Comparison of ENCODE assay signal across 10 mouse cellular contexts in genomic region chr8:123415967-123416943, GRCm38 (mm10). TPM values are rescaled to one million over a fixed set of nuclear protein-coding genes. Genes with fewer than 3 reads are reported as not detected.
DNase-seq lines count a peak whose midpoint lies in the region; ATAC-seq and TF ChIP-seq lines count a peak whose summit lies in the region.
"Had no signal": no experiment of that assay in that cellular context is flagged by ENCODE, and none has a peak within 500 bp of the region (broad histone marks: within the 10 kb centered on the region; RNA-seq: fewer than 3 reads in every experiment).

No protein-coding gene starts in this region.

- DNase-seq in left cerebral cortex, adult 2 months (ENCODE audit: extremely low spot score in 1 of 2, low spot score in 2 of 2), result no peak
- no peak for DNase-seq in left cerebral cortex, adult 8-10 months (ENCODE audit: low spot score in 2 of 2)
- peak; percentile 66 for DNase-seq in NIH3T3 (ENCODE audit: low read depth)
- peak; percentile 83 for DNase-seq in liver
- DNase-seq in spleen, adult 18-20 months, result no peak
- no peak for DNase-seq in urinary bladder, adult 18-20 months (ENCODE audit: low spot score in 2 of 2)
- no peak for DNase-seq in lung, adult 2 months
- DNase-seq: adrenal gland, postnatal 10 days had no signal

- peaks cover 36% of the 10 kb centered on the region for H3K36me3 ChIP-seq in neural tube, embryonic 15.5 days

- intact Hi-C loops in left cerebral cortex, adult 2 months (cut with DNase I), result no loop called here

- ATAC-seq in neural tube, embryonic 15.5 days (ENCODE audit: low FRiP score), result no peak

- TF ChIP-seq CTCF in left cerebral cortex, adult 2 months (IDR thresholded peaks at IDR 0.05), result peak; percentile 62
- no peak for TF ChIP-seq CTCF in lung, adult 2 months (IDR thresholded peaks at IDR 0.05; ENCODE audit: insufficient read depth, low read length)

- peaks cover 26% of the 10 kb centered on the region for H3K4me1 ChIP-seq in neural tube, embryonic 15.5 days
- no peaks in the 10 kb centered on the region for H3K4me1 ChIP-seq in lung, adult 2 months (ENCODE audit: control insufficient read depth, insufficient read depth, low read length)

- H3K27me3 ChIP-seq in neural tube, embryonic 15.5 days (replicated peaks), result no peaks in the 10 kb centered on the region

- H3K27ac ChIP-seq in left cerebral cortex, adult 2 months, result no peak overlapping the region
- no peak overlapping the region for H3K27ac ChIP-seq in neural tube, embryonic 15.5 days (replicated peaks)

- no peak for TF ChIP-seq POLR2A in lung, adult 2 months (IDR thresholded peaks at IDR 0.05; ENCODE audit: borderline replicate concordance, extremely low read depth, low read depth, low read length)

- 84% methylated on average over 8 of the region's 8 CpGs for WGBS in neural tube, embryonic 15.5 days
- WGBS in lung, adult 2 months, result 73% methylated on average over 8 of the region's 8 CpGs

- H3K4me2 ChIP-seq in neural tube, embryonic 15.5 days, result peak overlapping the region; percentile 82

- no peak overlapping the region for H3K4me3 ChIP-seq in left cerebral cortex, adult 2 months
- H3K4me3 ChIP-seq in neural tube, embryonic 15.5 days (replicated peaks), result peak overlapping the region; percentile 13; the same call in 1 of the 2 replicates
- H3K4me3 ChIP-seq in lung, adult 2 months (replicated peaks; ENCODE audit: extremely low read depth, low read depth, low read length), result no peak overlapping the region

- H3K9ac ChIP-seq in neural tube, embryonic 15.5 days (replicated peaks), result no peak overlapping the region

- H3K9me3 ChIP-seq in neural tube, embryonic 15.5 days (replicated peaks), result no peaks in the 10 kb centered on the region

RNA-seq across cellular contexts. Expression of gene Tubb3, which starts 5.0 kb away (rescaled TPM):
- 100 to 1,000 TPM; 373 to 377 TPM for total RNA-seq in left cerebral cortex, adult 2 months (2021)
- 100 to 1,000 TPM; 381 to 406 (median 387) TPM for total RNA-seq in left cerebral cortex, adult 8-10 months (2022)
- polyA plus RNA-seq in neural tube, embryonic 15.5 days (2015; fragmentation: Nextera tagmentation; extraction: Ambion mirVana), result 1,289 and 1,555 TPM in 2 replicates
- 1.2 and 1.4 TPM in 2 replicates for polyA plus RNA-seq in lung, adult 2 months (2012; rRNA removed)

RNA-seq across cellular contexts. Expression of gene Def8, which starts 7.1 kb away (rescaled TPM):
- 10 to 100 TPM; 55.0 to 55.5 TPM for total RNA-seq in left cerebral cortex, adult 2 months (2021)
- 10 to 100 TPM; 54.1 to 61.0 (median 57.0) TPM for total RNA-seq in left cerebral cortex, adult 8-10 months (2022)
- polyA plus RNA-seq in neural tube, embryonic 15.5 days (2015; fragmentation: Nextera tagmentation; extraction: Ambion mirVana), result 46.8 and 52.3 TPM in 2 replicates
- 23.0 and 30.9 TPM in 2 replicates for polyA plus RNA-seq in lung, adult 2 months (2012; rRNA removed)

RNA-seq across cellular contexts. Expression of gene Mc1r, which starts 9.3 kb away (rescaled TPM):
- total RNA-seq in left cerebral cortex, adult 2 months (2021), result under 1 TPM; 0.18 to 0.19 TPM
- total RNA-seq in left cerebral cortex, adult 8-10 months (2022), result not detected
- 0.20 and 0.22 TPM in 2 replicates for polyA plus RNA-seq in neural tube, embryonic 15.5 days (2015; fragmentation: Nextera tagmentation; extraction: Ambion mirVana)
- polyA plus RNA-seq in lung, adult 2 months (2012; rRNA removed), result not detected in 2 replicates
- total RNA-seq: adrenal gland, postnatal 10 days had no signal
- polyA plus RNA-seq: intestine, embryonic 14.5 days had no signal

RNA-seq across cellular contexts. Expression of gene Tcf25, which starts 42.7 kb away (rescaled TPM):
- total RNA-seq in left cerebral cortex, adult 2 months (2021), result 100 to 1,000 TPM; 586 to 610 TPM
- total RNA-seq in left cerebral cortex, adult 8-10 months (2022), result 100 to 1,000 TPM; 555 to 559 (median 558) TPM
- polyA plus RNA-seq in neural tube, embryonic 15.5 days (2015; fragmentation: Nextera tagmentation; extraction: Ambion mirVana), result 368 and 390 TPM in 2 replicates
- 150 and 188 TPM in 2 replicates for polyA plus RNA-seq in lung, adult 2 months (2012; rRNA removed)

Comparison
In these comparisons a context has a peak if more than half of its experiments do, and no peak if none do; other contexts are left out.
1. DNase-seq: peak in NIH3T3 (single experiment) and liver (single experiment); none in left cerebral cortex, adult 2 months (0 of 2), left cerebral cortex, adult 8-10 months (0 of 2), spleen, adult 18-20 months (0 of 2), urinary bladder, adult 18-20 months (0 of 2) and lung, adult 2 months (single experiment).